Mouse (Mus musculus): ENCODE data around the gene Plekhg1.
A peak's percentile ranks its signal among the peaks of the same experiment; 100 is the strongest.

The Plekhg1 gene

DNA sequence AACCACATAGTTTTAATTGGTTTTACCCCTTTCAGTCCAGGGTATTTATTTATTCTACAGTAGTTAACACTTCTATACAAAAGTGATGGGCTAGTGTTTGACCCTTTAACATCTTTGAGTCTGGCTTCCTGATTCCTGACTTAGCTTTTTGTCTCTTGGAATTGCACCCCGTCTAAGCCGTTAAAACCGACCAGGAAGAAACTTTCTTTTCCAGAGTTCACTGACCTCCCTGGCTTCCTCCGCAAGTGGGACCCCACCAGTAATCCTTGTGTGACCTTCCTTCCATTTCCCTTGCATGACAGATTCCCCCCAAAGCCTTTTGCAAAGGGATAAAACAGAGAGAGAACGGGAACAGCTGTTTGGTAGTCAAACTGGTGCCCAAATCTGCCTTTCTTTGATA, 1.6 kb downstream of the Plekhg1 start:
- no peak for DNase-seq (ENCODE audit: low spot score in 2 of 2)

DNA sequence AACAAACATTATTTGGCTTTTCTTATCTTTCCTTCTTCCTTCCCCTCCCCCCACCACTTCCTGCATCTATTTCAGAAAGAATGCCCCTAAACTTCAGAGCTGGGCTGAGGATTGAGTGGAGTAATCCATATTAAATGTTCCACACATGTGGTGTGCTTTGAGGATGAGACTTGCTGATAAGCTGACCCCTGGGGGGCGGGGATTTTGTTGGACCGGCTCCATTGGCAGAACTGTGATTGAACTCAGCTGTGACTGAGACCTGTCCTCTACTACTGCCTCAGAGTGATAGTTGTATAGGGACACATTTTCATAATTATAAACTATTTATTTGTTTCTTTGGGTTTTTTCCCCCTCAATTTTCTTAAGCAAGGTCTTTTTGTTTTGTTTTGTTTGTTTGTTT, 2.9 kb downstream of the Plekhg1 start:
- no peak for DNase-seq (ENCODE audit: low spot score in 2 of 2)

DNA sequence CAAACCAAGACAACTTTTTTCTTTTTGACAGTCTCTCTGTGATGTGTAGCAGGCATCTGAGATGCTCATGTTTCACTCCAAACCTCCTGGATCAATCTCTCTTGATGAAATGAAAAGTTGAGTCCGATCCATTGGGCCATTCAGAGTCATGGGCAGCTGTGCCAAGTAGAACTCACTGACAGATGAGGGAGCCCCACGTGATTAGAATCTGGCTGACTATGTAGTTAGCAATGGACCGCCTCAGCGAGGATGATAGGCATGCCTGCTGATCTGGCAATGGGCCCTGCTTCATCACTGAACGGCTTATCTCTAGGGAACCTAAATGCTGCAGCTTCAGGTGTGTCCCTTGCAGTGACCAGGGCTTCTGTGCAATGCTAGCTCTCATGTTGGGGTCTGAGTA, 3.7 kb downstream of the Plekhg1 start:
- no peak for DNase-seq (ENCODE audit: low spot score in 2 of 2)

DNA sequence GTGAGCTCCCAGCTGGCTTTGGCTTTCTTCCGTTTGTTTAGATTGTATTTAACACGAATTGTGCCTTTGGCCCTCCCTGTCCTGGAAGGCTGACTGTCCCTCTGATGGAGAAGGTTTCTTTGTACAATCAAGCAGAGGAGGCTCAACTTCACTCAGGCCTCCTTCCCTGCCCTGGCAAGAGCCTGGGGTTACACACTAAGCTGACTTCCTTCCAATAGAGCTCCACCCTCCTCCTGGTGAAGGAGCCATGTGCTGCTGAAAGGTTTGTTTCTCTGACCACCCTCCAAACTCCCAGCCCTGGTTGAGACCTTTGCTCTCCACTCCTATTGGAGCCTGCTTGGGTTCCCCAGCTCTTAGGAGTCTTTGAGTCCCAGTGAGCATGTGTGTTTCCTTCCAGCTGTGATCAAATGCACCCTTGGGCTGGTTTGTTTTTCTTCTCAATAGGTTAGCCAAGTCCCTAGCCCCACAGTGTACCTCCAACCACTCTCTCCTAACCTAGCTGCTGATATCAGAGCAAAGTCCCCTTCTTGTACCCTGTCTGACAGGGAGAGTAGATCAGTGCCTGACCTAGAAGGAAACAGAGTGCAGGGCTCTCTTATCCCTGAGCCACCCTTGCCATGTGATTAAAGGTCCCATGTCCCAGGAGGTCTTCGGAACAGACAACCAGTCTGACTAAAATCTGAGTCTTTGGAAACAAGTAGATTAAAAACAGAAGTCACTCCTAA, 6.8 kb downstream of the Plekhg1 start:
- no peak for DNase-seq (ENCODE audit: low spot score in 2 of 2)

DNA sequence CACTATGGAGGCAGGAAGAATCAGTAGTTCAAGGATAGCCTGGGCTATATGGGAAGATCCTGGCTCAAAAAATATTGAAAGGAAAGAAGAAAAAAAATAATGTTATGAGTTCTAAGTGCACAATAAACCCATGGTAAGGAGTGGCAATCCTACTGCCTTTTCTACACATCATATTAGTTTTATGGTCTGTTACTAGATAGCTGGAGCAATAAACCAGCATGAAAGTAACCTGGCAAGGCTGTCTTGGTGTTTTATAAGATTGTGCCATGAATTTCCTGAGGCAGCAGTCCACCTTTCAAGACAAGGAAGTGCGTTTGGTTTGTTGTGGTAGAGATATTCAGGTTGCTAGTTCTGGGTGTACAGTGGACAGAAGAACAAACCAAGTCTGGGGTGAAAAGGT, 9.4 kb downstream of the Plekhg1 start:
- DNase-seq (ENCODE audit: low spot score in 2 of 2): no peak

DNA sequence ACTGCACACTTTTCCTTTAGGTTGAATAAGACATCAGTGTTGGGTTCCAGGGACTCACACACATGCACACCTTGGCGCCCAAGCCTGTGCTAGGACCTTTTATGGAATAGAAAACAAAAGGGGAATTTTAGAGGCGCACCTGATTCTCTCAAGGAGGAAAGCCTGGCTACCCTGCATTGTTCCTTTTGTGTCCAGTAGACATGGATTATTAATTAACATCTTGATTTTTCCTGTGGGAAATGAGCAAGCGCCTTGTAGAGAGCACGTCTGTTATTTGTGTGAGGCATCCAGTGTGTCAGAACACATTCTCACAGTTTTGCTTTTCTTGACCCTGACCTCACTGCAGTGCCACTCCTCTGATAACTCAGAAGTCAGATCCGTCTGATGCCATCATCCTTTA, 21.8 kb downstream of the Plekhg1 start:
- DNase-seq (ENCODE audit: low spot score in 2 of 2): no peak

DNA sequence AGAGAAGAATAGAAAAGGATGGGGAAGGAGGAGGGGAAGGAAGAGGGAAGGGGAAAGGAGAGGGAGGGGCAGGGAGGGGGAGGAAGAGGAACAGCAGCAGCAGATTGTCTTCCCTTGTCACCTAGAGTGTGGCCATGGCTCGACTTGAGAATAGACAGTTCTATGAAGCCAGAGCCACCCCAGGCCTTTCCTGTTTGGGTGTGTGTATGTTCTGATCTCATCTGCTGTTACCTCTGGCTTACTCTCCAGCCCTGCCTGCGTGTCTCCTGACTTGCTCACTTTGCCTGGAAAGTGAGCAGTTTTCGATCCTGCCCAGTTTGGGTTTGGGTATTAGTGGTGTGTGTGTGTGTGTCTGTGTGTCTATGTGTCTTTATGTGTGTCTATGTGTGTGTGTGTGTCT, 23.0 kb downstream of the Plekhg1 start:
- peak; percentile 9 to 11 for DNase-seq (ENCODE audit: low spot score in 2 of 2)

DNA sequence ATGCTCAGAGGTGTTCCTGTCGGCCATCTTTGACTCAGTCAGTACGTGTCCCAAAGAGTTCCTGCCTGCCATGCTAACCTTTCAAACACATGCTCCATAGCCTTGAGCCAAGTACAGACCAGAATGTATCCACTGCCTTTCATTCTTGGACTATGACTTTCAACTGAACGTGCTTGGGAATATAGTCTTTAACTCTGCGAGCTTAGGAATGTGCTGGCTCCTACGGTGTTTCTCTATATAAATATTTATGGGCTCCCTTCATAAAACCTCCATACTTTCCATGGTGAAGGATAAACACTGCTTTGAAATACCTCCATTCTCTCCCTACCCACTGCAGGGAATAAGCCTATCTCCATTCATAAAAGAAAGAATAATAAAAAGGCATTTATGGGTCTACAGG, 29.0 kb downstream of the Plekhg1 start:
- DNase-seq (ENCODE audit: low spot score in 2 of 2): no peak

DNA sequence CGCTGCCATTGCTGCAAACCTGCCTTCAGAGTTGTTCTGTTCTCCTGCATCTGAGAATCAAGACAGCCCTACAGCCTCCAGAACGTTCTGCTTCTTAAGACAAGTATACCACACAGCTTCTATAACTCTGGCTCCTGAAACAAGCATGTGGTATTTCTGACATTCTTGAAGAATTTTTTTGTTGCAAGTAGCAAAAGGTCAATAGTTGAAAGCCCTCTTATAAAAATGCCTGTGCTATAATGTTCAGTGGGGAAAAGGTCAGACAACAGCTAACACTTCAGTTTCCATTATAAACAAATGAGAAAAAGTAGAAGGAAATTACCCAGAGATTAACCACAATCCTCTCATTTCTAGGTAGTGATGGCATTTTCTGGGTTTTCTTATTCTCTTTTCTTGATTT, 34.2 kb downstream of the Plekhg1 start:
- no peak for DNase-seq (ENCODE audit: low spot score in 2 of 2)

DNA sequence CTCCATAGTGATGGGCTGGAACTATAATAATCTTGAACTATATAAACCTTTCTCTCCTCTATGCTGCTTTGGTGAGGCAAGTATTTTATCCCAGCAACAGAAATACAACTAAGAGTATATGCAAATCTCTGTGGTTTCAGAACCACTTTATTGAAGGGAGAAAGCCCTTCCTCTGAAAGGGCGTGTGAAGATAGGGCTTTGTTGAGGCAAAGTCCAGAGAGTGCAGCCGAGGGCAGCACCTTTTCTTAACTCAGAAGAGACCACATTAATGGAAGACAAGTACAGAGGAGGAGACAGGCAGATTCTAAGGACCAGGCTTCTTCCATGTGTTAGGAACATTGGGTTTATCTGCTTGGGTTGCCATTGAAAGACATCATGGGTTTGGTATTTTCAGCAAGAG, 36.6 kb downstream of the Plekhg1 start:
- DNase-seq (ENCODE audit: low spot score in 2 of 2): no peak

DNA sequence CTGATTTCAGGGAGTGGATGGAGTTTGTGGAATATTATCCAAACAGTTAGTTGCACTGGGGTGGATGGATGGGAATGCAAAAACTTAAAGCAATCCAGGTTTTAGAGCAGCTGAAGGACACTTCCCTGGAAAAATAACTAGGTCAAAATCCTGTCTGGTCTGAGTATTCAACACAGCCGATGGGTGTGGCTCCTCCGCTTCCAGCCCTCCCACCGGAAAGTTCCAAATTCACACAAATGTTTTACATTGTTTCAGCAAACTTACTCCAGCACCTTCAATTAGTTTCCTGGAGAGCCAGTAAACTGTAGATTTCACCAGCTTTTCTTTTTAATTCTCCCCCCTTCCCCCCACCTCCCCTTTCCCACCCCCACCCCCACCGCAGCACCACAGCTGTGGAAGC, 45.2 kb downstream of the Plekhg1 start:
- DNase-seq (ENCODE audit: low spot score in 2 of 2): no peak

DNA sequence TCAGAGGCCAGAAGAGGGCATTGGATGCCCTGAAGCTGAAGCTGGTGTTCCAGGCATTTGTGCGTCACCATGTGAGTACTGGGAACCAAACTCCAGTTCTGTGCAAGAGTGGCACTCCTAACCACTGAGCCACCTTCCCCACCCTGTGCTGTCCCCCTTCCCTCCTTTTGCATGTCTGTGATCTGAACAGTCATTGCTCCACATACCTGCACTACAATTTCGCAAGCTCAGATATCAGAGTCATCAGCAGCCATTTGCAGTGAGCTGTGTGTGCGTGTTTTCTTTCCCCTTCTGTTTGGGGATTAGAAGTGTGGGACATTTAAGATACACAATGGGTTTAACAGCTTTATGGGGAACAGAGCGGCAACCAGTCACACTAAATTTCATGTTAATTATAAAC, 46.4 kb downstream of the Plekhg1 start:
- no peak for DNase-seq (ENCODE audit: low spot score in 2 of 2)

DNA sequence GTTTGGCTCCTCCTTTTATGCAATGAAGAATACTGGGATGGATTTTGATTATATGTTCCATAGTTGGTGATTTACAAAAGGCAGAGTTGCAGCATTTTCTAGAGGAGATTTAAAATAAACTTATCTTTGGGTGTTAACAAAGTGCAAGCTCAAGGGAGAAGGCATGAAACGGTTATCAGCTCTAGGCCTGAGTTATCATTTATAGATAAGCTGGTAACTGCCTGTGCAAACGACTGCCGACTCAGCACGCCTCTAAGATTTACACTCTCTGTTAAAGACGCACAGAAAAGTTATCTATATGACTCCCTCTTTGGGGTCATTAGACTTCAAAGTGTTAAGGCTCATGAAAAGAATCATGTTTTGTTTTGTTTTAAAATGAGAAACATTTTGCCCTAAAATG, 46.8 kb downstream of the Plekhg1 start:
- DNase-seq (ENCODE audit: low spot score in 2 of 2): no peak

DNA sequence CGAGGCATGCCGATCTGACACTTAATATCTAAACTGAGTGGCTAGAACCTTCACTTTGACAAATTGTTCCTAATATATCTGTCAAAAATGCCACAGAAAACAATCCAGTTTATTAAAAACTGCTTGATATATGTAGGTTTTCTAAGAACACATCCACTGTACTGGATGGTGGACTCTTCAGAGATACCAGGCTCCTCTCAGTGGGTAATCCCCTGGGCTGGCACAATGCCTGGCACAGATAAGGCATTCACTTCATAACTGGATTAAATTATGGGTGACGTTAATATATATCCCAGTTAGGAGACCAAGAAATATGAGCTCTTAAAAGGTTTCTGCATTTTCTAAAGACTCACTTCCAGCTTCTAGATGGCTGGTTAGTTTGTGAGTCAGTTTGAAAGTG, 53.7 kb downstream of the Plekhg1 start:
- DNase-seq (ENCODE audit: low spot score in 2 of 2): no peak

DNA sequence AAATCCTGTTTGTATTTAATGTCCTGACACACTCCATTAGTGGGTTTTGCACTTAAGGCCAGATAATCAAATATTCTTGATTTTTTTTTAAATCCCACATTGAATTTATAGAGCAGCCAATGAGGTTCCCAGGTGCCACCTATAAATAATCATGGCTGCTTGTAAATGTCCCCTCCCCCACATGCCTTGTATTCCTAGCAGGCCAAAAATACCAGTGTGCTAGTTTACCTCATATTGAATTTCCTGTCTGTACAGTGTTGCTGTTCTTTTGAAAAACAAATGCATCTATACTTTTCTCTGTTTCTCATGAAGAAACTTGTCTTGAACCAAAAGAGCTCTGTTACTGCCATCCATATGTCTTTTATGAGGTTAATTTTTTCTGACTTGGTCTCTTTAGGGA, 59.3 kb downstream of the Plekhg1 start:
- no peak for DNase-seq (ENCODE audit: low spot score in 2 of 2)

DNA sequence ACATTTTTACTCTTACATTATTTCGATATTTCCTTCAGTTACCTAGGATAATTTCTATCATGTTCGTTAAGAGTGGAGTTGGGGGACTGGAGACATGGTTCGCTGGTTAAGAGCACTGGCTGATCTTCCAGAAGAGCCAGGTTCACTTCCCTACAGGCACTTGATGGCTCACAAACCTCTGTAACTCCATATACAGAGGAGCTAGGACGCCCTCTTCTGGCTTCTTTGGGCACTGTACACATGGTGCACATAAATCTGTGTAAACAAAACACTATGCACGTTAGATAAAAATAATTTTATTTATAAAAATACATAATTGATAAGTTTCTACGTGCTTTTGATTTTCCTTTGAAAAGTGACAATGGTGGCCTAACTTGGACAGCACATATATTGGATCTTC, 61.1 kb downstream of the Plekhg1 start:
- no peak for DNase-seq (ENCODE audit: low spot score in 2 of 2)

DNA sequence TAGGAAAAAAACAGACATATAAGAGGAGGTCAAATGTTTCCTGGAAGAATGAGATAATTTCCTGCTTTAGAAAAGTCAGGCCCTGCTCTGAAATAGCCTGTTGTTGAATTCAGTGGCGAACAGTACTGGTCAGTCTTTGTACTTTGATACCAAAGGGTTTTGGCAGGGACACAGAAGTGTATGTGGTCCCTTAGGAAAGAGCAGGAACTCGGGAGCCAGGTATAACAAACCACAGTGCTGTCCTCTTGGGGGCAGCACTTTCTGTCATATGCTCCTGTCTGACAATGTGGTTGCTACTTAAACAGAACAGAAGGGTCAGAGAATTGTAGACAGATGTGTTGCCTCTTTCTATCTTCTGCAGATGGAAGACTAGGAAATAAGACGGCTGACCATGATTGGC, 65.2 kb downstream of the Plekhg1 start:
- DNase-seq (ENCODE audit: low spot score in 2 of 2): peak; percentile 14 to 20

DNA sequence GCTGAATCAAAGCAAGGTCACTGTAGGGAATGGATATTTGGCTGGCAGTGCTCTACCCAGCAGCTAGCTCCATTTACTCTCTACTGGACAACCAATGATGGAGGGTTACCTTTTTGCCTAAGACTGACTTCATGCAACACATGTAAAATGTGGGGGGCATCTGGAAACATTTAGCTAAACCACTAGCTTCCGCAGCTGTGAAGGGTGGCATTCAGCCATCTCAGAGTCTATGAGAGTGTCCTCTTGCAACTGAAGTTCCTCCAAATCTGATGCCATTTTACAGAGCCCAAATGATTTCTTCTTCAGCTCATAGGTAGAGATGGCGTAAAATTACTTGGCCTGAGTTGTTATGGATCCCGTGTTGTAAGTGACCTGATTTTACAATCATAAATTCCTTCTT, 67.8 kb downstream of the Plekhg1 start:
- no peak for DNase-seq (ENCODE audit: low spot score in 2 of 2)

DNA sequence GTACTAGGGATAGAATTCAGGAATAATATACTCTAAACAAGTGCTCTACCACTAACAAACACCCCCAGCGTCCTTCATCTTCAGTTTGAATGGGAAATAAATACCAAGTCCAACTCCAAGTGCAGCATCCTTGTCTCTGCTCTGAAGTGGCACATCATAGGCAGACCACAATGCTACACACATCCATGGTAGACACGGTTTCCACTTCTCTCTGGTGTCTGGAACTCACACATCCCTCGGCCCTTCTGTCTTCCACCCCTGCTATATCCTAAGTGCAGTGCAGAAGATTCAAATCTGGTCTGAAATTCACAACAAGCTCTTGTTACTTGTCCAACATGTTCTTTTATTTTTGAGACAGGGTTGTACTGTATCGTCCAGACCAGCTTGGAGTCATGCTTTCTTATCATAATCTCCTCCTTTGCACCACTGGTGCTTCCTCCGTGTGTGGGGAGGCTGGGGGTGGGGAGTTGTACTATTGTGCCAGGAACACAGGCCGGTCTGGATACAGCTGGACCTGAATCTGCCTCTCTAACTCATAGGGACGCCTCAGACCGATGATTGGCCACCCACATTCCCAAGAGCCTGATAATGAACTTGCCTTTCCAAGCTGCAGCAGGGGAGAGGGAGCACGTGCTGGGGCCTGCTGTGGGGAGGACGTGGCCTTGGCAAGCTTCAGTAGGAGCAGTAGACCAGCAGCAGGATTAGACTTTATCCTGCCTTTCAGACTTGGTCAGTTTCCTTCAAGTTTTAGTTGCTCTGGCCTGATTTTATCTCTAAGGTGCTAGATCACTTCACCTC, 70.5 kb downstream of the Plekhg1 start:
- DNase-seq (ENCODE audit: low spot score in 2 of 2): peak; percentile 7 to 45

DNA sequence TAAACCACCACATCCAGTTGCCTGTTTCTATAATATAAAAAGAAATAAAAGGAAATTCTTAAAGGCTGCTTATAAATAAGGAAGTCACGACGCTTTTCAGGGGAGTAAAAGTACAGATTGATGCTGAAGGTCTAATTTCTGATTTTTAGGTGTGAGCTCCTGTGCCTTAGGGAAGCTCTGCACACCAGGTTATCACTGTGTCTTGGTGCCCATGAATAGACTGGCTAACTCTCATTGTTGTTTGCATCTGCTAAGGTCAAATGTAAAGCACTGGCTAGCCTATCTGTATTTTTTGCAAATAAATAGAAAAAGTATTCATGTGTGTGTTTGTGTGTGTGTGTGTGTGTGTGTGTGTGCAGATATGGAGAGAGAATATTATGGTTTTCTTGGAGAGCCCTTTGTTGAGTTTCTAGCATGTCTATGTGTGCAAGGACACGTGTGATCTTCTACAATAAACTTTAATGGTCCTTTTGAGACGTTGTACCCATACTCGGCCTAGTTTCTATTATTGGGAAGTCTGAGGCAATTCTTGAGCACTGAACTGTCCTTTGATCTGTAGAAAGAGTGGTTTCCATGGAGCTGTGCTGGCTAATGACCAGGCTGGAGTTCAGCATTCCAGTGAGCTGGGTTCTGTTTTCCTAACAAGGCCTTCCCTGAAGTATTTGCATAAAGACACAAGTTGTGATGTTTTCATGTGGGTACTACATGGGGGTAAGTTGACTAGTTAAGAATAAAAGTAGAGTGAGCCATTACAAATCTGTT, 79.0 kb downstream of the Plekhg1 start:
- no peak for DNase-seq (ENCODE audit: low spot score in 2 of 2)

DNA sequence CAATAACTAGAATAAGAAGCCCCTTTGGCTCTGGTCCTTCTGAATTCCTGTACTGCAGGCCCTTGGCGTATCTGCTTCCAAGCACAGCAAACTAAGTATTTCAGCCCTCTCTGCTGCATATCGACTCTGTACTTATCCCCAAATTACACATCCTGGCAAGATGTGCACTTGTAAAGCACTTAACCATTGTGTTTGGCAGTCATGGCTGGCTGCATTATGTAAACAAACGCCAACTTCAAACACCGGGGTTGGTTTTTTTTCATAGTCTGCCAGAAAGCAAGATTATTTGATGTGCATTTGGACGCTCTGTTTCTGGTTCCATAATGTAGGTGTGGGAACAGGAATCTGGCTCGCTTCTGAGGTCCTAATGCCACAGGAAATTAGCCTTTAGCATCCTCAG, 83.7 kb downstream of the Plekhg1 start:
- DNase-seq (ENCODE audit: low spot score in 2 of 2): no peak

DNA sequence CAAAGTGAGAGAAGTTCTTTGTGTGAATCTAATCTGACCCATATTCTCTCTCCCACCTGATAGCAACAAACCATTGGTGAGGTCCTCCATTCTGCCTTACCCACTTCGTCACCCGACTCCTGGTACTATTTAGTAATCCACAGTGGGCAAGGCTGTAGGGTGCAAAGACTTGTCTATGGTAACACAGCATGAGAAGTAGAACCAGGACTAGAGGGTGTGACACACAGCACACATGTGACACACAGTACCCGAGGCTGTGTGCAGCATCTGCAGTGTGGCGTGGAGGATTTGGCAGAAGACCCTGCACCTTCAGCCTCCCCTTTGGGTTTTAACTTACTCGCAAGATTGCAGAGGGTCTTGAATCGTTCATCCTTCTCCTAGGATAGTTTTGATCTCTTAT, 85.9 kb downstream of the Plekhg1 start:
- DNase-seq (ENCODE audit: low spot score in 2 of 2): no peak

DNA sequence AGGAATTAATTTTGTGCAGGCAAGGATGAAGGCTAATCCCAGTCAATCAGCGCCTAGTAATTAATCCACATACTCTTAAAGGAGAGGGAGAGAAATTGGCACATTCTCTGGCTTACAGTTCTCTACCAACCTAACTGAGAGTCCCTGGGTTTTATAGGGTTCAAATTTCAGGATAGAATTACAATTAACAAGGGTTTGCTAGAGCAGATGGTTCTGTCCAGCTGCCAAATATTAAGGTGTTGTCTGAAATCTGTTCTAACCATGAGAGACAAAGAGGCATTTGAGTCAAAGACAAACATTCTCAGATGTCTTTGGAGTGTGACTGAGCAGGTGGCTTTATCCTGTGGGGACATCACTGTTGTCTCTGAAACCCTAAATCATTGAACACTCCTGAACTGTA, 87.2 kb downstream of the Plekhg1 start:
- DNase-seq (ENCODE audit: low spot score in 2 of 2): no peak

All from urinary bladder, postnatal 36 days (tissue).